Mouse (Mus musculus): ENCODE results near the gene Tfap2e. TPM values are rescaled to one million over a fixed set of nuclear protein-coding genes. Genes with fewer than 3 reads are reported as not detected.

Tfap2e gene
- total and polyA plus RNA-seq, 3 experiments = 0.12 TPM; not detected in 2

DNA sequence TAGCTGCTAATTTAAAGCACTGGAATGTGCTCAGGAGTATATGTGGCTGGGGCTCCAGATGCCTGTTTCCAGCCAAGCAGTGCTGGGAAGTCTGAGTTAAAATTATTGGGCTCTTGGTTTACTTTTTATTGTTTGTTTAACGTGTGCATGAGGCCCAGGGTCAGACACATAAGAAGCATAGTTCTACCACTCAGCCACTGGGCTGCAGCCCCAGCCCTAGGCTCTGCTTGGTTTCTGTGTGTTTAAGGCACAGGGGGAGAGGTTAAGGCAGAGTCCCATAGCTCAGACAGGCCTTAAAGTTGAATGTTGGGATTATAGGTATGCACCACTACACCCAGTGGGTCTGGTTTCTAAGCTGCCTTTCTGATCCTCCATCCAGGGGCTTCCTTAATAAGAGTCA is 39.1 kb upstream of the Tfap2e start:
- DNase-seq = no peak
- H3K27me3 ChIP-seq (ENCODE audit: control insufficient read depth, insufficient read depth, low read length) = no peaks in the 10 kb centered on the region
- no peaks in the 10 kb centered on the region; the same call in 1 of the 2 replicates for H3K36me3 ChIP-seq (ENCODE audit: control insufficient read depth, insufficient read depth, low read length)
- no peaks in the 10 kb centered on the region for H3K79me2 ChIP-seq (replicated peaks; ENCODE audit: control insufficient read depth, insufficient read depth, low read length)
- no peak for TF ChIP-seq POLR2A (IDR thresholded peaks at IDR 0.05; ENCODE audit: insufficient read depth, low read depth, low read length)
- no peak for TF ChIP-seq CTCF (IDR thresholded peaks at IDR 0.05)
- TF ChIP-seq EP300 (IDR thresholded peaks at IDR 0.05; ENCODE audit: insufficient read depth, low read depth, low read length) = no peak
- no peaks in the 10 kb centered on the region for H3K4me1 ChIP-seq (ENCODE audit: control insufficient read depth, insufficient read depth, low read length)
- H3K27ac ChIP-seq = no peak overlapping the region
- no peak overlapping the region for H3K4me3 ChIP-seq
- no peak overlapping the region for H3K9ac ChIP-seq (ENCODE audit: low read depth, low read length)
- intact Hi-C loops (cut with DNase I) = no loop called here
- WGBS = 90% methylated on average over 1 of the region's 1 CpGs

- 86% methylated on average over 6 of the region's 6 CpGs for WGBS
- H3K27ac ChIP-seq = no peak overlapping the region
- intact Hi-C loops (cut with DNase I) = no loop called here
- no peaks in the 10 kb centered on the region for H3K4me1 ChIP-seq (ENCODE audit: control insufficient read depth, insufficient read depth, low read length)
- no peaks in the 10 kb centered on the region for H3K79me2 ChIP-seq (replicated peaks; ENCODE audit: control insufficient read depth, insufficient read depth, low read length)
- H3K9ac ChIP-seq (ENCODE audit: low read depth, low read length) = no peak overlapping the region
- no peak for DNase-seq
- H3K36me3 ChIP-seq (ENCODE audit: control insufficient read depth, insufficient read depth, low read length) = no peaks in the 10 kb centered on the region; the same call in 1 of the 2 replicates
- no peak for TF ChIP-seq CTCF (IDR thresholded peaks at IDR 0.05)
- TF ChIP-seq EP300 (IDR thresholded peaks at IDR 0.05; ENCODE audit: insufficient read depth, low read depth, low read length) = no peak
- no peak for TF ChIP-seq POLR2A (IDR thresholded peaks at IDR 0.05; ENCODE audit: insufficient read depth, low read depth, low read length)
- no peak overlapping the region for H3K4me3 ChIP-seq
- no peaks in the 10 kb centered on the region for H3K27me3 ChIP-seq (ENCODE audit: control insufficient read depth, insufficient read depth, low read length)
Observed at GRCm38 (mm10) chr4:126773871-126774270, 37.8 kb upstream of the Tfap2e start.

DNA sequence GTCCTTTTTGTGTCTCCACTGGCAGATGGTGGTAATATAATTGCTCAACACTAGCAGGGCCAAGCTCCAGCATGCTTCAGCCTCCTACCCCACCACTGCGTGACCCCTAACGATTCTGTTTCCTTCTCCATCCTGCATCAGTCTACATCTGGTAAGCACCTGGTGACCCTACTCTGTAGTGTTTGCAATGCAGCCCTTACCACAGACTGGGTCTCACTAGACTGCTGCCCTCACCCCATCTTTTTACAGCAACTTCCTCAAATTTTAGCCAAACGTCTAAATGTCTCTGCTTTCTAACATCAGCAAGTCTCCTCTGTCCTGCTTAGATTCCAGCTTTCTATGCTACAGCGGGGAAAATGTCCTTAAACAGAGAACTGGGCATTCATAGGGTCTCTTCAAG is 34.8 kb upstream of the Tfap2e start:
- no peak overlapping the region for H3K27ac ChIP-seq
- no peak overlapping the region for H3K4me3 ChIP-seq
- H3K27me3 ChIP-seq (ENCODE audit: control insufficient read depth, insufficient read depth, low read length) = no peaks in the 10 kb centered on the region
- H3K9ac ChIP-seq (ENCODE audit: low read depth, low read length) = no peak overlapping the region
- intact Hi-C loops (cut with DNase I) = no loop called here
- no peak for DNase-seq
- no peaks in the 10 kb centered on the region for H3K36me3 ChIP-seq (ENCODE audit: control insufficient read depth, insufficient read depth, low read length)
- H3K79me2 ChIP-seq (replicated peaks; ENCODE audit: control insufficient read depth, insufficient read depth, low read length) = no peaks in the 10 kb centered on the region
- TF ChIP-seq EP300 (IDR thresholded peaks at IDR 0.05; ENCODE audit: insufficient read depth, low read depth, low read length) (no peak), POLR2A (IDR thresholded peaks at IDR 0.05; ENCODE audit: insufficient read depth, low read depth, low read length) (no peak), CTCF (IDR thresholded peaks at IDR 0.05) (no peak)
- WGBS = 82% methylated on average over 4 of the region's 4 CpGs
- no peaks in the 10 kb centered on the region for H3K4me1 ChIP-seq (ENCODE audit: control insufficient read depth, insufficient read depth, low read length)

DNA sequence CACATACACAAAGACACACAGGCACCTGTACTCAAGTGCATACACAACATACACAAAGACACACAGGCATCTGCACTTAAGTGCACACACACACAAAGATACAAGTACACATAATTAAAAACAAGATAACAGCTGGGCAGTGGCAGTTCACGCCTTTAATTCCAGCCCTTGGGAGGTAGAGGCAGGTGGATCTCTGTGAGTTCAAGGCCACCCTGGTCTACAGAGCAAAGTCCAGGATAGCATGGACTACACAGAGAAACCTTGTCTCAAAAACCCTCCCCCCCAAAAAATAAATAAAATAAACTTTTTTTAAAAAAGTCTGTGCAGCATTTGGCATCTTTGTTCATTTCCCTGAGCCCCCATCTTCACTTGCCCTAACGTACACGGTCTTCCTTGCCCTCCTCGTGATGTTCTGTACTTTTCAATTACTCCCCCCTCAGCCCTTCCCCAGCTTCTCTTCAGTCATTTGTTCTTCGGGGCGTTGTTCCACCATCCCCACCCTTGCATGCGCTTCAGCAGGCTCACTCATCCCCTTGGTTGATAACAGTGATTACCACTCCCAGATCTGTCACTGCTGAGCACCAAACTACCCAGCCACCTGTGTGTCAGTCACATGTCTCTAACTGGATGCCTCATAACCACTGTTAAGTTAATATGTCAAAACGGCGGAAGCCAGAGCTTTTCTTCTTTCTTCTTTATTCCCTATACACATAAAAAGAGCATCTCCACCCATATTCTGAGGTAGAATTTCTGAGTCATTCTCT is 33.9 kb upstream of the Tfap2e start:
- DNase-seq = no peak
- Histone ChIP-seq H3K36me3 (ENCODE audit: control insufficient read depth, insufficient read depth, low read length) (no peaks in the 10 kb centered on the region), H3K4me1 (ENCODE audit: control insufficient read depth, insufficient read depth, low read length) (no peaks in the 10 kb centered on the region), H3K79me2 (replicated peaks; ENCODE audit: control insufficient read depth, insufficient read depth, low read length) (no peaks in the 10 kb centered on the region), H3K27ac (no peak overlapping the region), H3K27me3 (ENCODE audit: control insufficient read depth, insufficient read depth, low read length) (no peaks in the 10 kb centered on the region), H3K9ac (ENCODE audit: low read depth, low read length) (no peak overlapping the region), H3K4me3 (no peak overlapping the region)
- intact Hi-C loops (cut with DNase I) = no loop called here
- 85% methylated on average over 9 of the region's 9 CpGs for WGBS
- TF ChIP-seq POLR2A (IDR thresholded peaks at IDR 0.05; ENCODE audit: insufficient read depth, low read depth, low read length) = no peak
- TF ChIP-seq CTCF (IDR thresholded peaks at IDR 0.05) = no peak
- no peak for TF ChIP-seq EP300 (IDR thresholded peaks at IDR 0.05; ENCODE audit: insufficient read depth, low read depth, low read length)

- DNase-seq = no peak
- Histone ChIP-seq H3K27me3 (ENCODE audit: control insufficient read depth, insufficient read depth, low read length) (no peaks in the 10 kb centered on the region), H3K27ac (no peak overlapping the region), H3K4me1 (ENCODE audit: control insufficient read depth, insufficient read depth, low read length) (no peaks in the 10 kb centered on the region), H3K79me2 (replicated peaks; ENCODE audit: control insufficient read depth, insufficient read depth, low read length) (no peaks in the 10 kb centered on the region), H3K36me3 (ENCODE audit: control insufficient read depth, insufficient read depth, low read length) (no peaks in the 10 kb centered on the region; the same call in 1 of the 2 replicates), H3K4me3 (no peak overlapping the region), H3K9ac (ENCODE audit: low read depth, low read length) (no peak overlapping the region)
- 76% methylated on average over 2 of the region's 2 CpGs for WGBS
- TF ChIP-seq EP300 (IDR thresholded peaks at IDR 0.05; ENCODE audit: insufficient read depth, low read depth, low read length) (no peak), CTCF (IDR thresholded peaks at IDR 0.05) (no peak), POLR2A (IDR thresholded peaks at IDR 0.05; ENCODE audit: insufficient read depth, low read depth, low read length) (no peak)
- intact Hi-C loops (cut with DNase I) = no loop called here
Observed at GRCm38 (mm10) chr4:126763483-126763882, 27.4 kb upstream of the Tfap2e start.

DNA sequence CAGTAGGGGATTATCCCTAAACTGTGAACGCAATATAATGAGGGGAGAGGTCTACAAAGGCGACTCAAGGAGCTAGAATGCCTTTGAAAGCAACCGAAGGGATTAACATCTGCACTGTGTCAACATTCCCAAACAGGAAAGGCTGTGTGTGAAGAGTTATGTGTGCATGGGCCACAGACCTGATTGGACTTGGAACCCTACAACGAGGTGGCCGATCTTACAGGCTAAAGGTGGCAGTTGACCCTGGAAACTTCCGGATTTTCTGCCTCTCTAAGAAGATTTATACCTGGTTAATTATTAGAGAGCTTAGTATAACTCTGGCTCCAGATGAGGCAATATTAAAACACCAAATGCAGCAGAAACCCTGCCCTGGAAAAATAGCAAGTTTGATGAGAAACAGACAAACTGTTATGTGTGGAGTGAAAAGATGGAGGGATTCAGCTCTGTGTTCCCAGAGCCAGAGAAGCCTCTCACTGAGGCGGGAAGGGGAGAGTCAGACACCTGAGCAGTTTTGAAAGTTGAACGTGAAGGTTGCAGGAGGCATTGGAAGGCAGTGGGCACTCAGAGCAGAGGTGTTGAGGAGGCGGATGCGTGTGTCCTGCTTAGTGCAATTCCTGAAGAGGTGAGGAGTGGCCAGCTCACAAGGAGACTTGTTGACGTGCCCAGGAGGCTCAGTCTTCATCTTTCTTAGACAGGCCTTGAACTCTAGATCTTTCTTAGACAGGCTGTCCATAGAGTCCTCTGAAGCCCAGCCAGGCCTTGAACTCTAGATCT is 26.7 kb upstream of the Tfap2e start:
- TF ChIP-seq CTCF (IDR thresholded peaks at IDR 0.05) = no peak
- TF ChIP-seq POLR2A (IDR thresholded peaks at IDR 0.05; ENCODE audit: insufficient read depth, low read depth, low read length) = no peak
- no peak for TF ChIP-seq EP300 (IDR thresholded peaks at IDR 0.05; ENCODE audit: insufficient read depth, low read depth, low read length)
- WGBS = 75% methylated on average over 11 of the region's 11 CpGs
- H3K4me1 ChIP-seq (ENCODE audit: control insufficient read depth, insufficient read depth, low read length) = no peaks in the 10 kb centered on the region
- no peak overlapping the region for H3K9ac ChIP-seq (ENCODE audit: low read depth, low read length)
- no peak overlapping the region for H3K27ac ChIP-seq
- H3K27me3 ChIP-seq (ENCODE audit: control insufficient read depth, insufficient read depth, low read length) = no peaks in the 10 kb centered on the region
- intact Hi-C loops (cut with DNase I) = no loop called here
- H3K36me3 ChIP-seq (ENCODE audit: control insufficient read depth, insufficient read depth, low read length) = peaks cover 3% of the 10 kb centered on the region
- H3K4me3 ChIP-seq = no peak overlapping the region
- H3K79me2 ChIP-seq (replicated peaks; ENCODE audit: control insufficient read depth, insufficient read depth, low read length) = no peaks in the 10 kb centered on the region
- no peak for DNase-seq
